Mouse (Mus musculus) lung, postnatal 4 days (tissue): Measurements from ENCODE around the gene Agpat3.

ENCODE experiments used
- DNase-seq, 2 experiments: peaks; one replicate each; pipeline ENCODE4 v3.0.0; 2021

Agpat3 gene

DNA sequence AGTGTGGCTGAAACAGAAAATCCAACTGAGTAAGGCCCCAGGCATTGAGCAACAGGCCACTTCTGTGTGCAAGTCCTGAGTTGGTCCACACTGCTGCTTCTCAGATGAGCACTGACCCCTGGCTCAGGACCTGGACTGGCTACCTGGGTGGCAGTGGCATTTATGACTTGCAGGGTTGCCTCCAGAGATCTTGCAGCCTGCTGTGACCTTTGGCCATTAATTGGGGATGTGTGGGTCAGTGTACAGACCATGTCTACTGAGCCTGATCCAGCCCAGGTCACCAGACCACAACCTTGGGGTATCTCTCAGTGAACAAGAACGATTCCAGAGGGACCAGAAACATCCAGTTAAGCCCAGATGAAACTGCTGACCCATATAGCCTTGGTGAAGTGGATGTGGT lies 58.7 kb downstream of the Agpat3 start:
- DNase-seq, result no peak

DNA sequence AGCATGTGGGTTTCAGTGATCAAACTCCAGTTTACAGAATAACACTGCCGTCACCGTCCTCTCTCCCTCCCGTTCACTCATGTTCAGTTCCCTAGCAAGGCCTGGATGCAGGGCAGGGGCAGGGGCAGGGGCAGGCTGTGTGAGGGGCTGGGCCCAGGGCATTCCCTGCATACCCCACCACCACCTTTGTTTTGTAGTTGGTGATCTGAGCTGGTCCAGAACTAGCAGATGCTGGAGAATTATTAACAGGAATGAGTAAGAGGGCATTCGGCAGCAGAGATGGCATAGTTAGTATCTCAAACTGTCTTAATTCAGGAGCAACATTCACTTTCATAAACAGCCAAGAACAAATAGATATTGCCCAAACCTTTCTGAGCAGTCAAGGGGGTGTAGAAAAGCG lies 59.9 kb downstream of the Agpat3 start:
- no peak for DNase-seq

DNA sequence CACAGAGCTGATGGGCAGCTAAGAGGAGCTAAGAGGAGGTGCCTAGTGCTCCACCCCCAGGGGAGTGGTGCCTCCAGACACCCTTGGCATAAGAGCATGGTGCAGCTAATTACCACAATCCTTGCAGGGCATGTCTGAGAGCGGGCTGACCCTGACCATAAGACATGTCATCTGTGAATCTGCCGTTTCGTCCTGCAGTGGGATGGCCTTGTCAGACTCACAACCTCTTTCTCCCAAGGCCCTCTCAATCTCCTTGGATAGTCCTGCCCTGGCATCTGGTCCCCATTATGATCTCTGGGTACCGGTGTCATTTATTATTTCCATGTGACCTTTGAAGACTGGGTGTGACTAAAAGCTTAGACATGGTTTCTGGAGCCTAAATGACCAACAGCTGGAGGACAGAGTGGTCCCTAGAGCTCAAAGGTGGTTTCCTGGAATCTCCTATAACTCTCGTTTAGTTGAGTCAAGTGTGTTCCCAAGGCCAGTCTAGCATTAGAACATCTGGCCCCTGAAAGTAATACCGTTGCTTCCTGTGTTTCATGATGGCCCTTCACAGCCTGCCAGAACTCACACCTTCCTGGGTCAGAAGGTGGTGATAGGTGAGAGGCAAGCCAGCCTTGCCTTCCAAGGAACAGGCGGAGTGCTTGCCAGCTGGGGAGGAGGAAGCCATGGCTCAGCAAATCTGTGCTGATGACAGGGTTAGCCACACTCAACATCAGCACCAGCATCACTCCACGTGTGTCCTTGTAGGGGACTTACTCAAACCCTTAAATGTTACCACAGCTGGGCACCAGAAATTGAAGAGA lies 61.4 kb downstream of the Agpat3 start:
- no peak for DNase-seq

DNA sequence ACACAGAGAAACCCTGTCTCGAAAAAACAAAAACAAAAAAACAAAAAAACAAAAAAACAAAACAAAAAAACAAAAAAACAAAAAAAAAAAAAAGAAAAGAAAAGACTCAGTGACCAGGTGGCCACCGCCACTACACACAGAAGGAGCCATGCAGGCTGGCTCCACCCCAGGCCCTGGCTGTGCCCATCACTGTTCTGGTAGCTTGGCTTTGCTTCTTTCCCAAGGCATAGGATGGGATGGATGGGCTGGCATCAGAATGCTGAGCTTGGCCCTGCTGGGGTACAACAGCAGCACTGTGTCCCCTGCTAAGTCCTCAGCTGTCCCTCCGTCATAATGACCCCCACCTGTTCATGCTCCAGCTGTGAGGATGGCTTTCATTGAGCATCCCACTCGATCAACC lies 63.4 kb downstream of the Agpat3 start:
- no peak for DNase-seq

DNA sequence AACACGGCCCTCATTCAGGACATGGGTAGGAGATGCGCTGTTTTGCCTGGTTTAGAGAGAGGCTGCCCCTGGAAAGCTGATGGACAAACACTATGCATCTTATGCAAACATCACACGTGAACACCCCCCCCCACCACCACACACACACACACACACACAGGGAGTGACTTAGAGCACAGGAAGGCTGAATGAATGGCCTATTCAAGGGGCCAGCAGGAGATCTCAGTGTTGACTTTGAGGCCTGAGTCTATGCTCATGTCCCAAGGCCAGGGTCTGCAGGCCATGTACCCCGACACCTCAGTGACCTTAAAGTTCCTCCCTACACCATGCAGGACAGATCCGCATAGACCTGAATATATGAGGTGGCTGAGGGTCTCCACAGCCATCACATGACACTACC lies 64.2 kb downstream of the Agpat3 start:
- no peak for DNase-seq

DNA sequence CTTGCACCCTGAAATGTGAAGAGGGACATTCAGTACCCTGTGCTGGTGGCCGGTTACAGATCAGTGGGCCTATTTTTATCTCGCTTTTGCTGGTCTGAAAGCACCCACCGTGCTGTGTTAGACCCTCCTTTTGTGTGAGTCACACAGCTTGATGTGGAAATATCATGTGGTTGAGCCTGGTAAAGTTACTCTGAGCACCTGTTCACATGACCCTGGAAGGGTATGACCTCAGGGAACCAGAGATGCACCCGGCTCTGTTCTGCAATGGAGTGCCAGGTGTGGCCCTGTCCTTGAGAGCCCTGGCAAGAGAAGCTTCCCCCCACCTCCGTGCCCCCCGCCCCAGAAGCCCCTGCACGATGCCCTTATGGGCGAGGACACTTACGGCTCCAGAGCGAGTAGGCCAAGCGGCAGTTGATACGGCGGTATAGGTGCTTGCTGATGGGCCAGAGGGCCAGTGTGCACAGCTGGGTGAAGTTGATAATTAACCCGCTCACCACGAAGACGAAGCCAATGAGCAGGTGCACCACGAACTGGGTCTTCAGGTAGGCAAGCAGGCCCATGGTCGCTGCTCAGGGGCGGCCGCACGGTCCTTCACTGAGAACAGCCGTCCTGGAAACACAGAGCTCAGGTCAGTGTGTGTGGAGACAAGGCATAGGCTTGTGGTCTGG lies 64.7 kb downstream of the Agpat3 start:
- no peak for DNase-seq

DNA sequence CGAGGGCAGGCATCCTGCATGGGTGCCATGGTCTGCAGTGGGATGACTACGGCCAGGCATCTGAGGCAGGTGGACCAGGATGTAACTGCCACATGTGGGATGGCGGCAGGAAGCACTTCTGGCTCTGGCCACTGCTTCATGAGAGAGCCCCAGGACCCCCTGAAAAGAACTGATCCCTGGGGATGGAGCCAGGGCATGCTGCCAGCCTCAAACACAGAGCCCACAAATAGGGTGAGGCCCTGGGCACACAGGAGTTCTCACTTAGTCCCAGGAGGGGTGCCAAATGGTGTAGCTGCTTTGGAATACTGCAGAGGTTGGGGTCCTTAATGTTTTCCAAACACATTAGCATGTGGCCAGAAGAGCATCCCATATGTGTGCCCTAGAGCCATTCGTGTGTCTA lies 66.3 kb downstream of the Agpat3 start:
- no peak for DNase-seq

DNA sequence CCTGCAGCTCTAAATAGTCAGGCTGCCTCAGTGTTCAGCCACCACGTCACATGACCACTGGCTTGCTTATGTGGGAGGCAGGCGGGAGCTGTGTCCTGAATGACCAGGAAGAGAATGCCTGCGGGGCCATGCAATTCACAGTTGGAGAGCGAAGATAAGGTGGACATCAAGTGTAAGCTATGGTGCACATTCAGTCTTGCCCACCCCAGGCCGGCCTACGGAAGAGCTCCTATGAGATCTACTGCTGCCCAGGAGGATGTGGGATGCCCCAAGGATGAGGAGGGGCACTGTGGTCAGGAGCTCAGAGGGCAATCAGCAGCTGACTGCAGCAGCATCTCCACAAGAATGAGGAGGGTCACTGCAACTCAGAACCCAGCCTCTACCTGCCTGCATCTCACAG lies 66.9 kb downstream of the Agpat3 start:
- no peak for DNase-seq

DNA sequence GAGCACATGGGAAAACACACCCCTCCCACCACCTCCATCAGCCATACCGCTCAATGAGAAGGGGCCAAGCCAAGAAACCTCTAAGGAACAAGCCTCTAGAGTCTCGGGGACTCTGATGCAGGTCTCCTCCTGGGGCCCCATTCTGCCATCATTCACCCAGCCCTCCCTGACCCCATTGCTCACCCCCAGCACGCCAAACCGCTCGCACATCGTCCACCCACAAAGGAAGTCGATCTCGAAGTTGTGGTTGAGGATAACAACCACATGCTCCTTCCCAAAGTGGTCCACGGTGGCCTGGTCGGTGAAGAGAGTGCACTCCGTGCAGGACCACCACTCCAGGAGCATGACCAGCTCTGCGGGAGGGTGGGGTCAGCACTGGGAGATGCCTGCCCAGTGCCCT lies 67.5 kb downstream of the Agpat3 start:
- no peak for DNase-seq

DNA sequence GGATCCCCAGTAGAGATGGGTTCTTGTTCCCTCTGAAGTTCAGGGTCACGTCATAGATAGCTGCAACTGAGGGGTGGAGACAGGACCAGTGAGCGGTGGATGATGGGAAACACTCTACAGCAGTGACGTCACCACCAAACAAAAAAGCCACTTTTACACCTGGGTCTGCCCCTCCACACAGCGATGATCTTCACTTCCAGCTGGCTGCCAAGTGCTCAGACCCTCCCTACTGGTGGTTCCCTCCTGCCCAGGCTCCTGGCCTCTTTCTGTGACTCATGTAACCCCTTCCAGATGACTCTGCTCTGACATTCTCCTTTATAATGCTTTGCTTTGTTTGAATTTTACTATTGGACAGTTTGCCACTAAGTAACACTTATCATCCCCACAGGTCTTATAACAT lies 69.9 kb downstream of the Agpat3 start:
- DNase-seq, result no peak

DNA sequence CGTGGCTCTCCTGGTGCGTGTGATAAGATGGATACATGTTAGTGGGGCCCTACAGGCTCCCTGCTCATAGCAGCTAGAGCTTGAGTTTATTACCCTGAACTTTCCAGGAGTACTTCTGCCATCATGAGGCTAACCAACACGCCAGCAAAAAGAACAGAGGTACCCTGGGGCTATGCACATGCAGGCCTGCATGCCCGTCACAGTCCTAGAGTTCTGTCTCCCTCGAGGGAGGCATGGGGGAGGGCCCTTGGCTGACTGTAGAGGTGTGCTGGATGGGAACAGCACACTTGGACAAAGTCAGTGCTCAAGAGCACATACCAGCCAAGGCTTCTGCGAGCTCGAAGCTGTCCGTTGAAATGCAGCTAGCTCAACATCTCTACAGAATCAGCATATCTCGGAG lies 71.8 kb downstream of the Agpat3 start:
- no peak for DNase-seq

DNA sequence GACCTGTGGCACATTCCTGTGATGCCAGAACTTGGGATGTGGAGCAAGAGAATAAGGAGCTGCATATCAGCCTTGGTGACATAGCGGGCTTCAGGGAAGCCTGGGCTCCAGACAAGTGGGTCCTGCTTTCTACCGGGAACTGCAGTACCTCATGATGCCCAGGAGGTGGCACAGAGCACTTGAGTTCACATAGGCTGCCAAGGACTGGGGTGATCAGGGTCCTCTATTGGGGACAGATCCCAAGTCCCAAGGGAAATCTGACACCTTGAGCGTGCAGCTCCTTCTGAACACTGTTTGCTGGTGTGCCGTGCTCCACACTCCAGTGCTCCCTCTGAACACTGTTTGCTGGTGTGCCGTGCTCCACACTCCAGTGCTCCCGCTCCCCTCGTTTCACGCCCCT lies 73.1 kb downstream of the Agpat3 start:
- DNase-seq, result peak; percentile 57 to 71

DNA sequence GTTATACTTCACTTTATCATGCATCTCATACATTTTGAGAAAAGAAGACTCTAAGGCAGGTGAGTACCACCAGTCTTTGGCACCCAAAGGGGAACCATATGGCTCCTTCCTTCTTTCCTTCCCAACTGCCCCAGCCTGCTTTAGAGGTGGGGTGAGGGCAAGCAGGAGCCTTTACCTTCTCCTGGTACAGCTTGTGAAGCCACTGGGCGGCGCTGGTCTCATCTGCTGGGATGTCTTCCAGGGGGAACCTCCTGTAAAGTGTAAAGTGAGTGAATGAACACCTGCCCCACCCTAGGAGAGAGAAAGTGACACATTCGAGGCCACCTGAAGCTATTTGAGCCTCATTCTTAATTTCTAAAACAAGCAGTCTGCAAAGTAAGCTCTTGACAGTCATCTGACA lies 74.5 kb downstream of the Agpat3 start:
- DNase-seq, result no peak

DNA sequence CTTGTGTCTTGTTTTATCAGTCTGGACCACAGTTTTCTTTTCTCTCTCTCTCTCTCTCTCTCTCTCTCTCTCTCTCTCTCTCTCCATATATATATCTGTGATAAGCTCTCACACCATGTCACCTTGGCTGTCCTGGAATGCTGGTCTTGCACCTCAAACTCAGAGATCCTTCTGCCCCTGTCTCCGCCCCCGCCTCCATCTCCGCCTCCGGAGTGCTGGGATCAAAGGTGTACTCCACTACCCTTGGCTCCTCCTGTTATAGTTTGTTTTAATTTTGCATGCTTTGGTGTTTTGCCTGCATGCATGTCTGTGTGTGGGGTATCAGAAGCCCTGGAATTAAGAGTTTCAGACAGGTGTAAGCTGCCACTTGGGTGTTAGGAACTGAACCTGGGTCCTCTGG lies 76.0 kb downstream of the Agpat3 start:
- no peak for DNase-seq

DNA sequence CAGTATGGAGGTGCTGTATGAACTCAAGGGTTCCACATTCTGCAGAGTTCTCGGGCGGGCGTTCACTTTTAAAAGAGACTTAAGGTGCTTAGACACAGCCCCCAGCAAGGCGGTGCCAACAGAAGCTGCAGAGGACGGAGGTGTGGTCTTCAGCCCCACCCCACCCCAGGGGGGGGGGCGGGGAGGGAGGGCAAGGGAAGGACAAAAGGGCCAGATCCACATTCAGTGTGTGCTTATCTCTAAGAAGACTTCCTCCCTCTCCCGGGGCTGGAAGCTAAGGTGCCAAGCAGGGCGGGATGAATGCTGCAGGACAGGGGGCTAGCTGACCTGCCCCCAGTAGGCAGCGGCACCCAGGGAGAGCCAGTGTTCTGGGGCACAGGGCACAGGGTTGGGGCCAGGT lies 79.4 kb downstream of the Agpat3 start:
- DNase-seq, result peak; percentile 27 to 48

DNA sequence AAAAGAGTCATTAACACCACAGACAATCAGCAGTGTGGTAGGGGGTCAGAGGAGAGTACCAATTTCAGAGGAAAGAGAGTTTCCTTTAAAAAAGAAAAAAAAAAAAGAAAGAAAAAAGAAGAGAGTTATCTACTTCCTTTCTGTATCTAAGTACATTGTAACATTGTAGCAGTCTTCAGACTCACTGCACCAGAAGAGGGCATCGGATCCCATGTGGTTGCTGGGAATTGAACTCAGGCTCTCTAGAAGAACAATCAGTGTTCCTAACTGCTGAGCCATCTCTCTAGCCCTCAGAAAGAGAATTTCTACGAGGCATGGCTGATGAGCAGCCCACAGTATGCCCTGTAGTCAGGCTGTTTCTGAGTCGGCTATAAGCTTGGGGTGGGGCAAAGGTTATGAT lies 86.4 kb downstream of the Agpat3 start:
- DNase-seq, result no peak

DNA sequence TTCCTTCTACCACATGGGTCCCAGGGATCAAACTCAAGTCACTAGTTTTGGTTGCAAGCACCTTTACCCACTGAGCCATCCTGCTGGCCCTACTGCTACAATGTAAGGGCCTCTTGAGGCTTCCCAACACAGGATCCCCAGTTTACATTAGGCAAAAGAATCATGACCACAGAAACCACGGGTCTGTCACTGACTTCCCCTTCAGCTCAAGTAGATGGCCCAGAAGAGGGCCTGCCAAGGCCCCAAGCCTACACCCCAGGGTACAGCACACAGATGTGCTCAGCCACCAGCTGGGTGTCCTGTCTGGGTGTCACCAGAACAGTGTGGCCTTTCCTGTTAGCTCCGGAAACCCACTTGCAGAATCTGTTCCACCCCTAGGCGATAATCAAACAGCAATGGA lies 87.6 kb downstream of the Agpat3 start:
- peak in 1 of 2 experiments; percentile 17 for DNase-seq

DNA sequence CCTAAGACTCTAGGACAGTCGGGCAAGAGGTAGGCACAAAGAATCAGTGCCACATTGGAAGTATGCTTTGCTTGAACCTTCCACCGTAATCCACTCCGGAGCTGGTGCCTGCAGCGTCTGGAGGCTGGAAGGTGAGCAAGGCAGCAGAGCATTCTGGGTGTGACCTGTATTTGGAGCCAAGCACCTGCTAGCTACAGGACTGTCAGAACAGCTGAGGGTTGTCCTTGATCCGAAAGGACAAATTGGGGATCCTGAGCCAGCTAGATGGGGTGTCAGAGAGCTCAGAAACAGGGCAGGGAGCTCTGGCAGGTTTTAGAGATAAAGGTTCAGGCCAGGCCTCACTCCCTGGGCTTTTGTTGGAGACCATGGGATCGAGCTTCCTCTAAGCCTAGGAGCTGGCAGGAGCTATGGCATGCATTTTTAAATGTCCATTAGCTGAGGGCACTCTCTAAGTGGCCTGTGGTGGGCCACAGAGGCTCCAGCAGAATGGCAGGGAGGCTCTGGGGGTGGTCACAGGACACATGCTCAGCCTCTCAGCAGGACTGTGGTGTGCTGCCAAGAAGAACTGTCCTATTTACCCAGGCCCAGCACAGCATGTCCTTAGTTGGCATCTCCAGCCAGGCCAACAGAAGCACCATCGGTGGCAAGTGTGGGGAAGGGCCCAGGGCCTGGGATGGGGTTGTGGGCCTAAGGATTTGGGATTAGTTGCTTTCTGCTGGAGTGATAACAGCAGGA lies 91.2 kb downstream of the Agpat3 start:
- no peak for DNase-seq

DNA sequence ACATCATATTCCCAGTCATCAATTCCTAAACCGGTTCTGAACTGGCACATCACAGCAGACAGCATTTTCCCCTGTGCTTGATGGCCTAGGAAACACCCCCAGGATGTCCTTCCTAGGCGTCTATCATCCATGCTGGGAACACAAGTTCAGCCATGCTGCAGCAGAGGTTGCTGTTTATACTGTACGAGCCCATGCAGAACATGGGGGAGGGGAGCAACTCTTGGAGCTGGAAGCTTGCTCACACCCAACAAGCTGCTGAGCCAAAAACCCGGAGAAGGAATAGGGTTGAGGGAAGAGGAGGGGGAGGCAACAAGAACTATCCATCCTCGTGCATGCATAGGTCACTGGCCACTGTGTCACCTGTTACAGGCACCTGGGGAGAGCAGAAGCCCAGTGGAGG lies 92.0 kb downstream of the Agpat3 start:
- peak; percentile 14 to 39 for DNase-seq

DNA sequence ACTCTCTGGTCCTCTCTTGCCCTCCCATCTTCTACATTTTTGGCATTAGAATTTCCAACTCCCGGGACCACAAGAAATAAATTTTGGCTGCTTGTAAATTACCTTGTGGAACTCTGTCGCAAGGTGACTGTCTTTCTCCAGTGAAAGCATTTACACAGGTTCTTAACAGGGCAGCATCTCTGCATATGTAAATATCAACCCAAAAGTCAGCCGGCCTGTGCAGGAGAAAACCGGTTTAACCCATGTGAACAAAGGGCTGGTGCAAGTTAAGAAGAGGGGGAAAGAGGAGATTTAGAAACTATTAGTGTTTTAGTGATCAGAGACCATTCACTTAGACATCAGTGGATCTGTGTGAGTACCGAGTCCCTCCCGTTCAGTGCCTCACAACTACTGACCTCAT lies 92.6 kb downstream of the Agpat3 start:
- no peak for DNase-seq

DNA sequence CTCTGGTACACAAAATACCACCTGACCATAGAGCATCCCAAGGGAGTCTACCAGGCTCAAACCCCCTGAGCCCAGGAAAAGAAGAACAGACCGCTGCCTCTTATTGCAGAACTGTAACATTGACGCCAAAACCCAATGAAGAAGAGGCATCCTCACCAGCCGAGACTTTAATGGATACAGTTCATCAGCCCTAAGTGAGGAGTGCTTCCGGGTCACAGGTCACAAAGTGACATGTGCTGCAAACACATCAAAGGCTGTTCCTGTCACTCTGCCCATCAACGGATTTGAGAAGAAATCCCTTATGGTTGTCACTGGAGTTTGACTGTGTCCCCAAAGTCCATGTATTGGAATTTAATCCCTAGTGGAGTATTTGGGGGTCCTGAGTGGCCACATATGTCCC lies 93.1 kb downstream of the Agpat3 start:
- no peak for DNase-seq

DNA sequence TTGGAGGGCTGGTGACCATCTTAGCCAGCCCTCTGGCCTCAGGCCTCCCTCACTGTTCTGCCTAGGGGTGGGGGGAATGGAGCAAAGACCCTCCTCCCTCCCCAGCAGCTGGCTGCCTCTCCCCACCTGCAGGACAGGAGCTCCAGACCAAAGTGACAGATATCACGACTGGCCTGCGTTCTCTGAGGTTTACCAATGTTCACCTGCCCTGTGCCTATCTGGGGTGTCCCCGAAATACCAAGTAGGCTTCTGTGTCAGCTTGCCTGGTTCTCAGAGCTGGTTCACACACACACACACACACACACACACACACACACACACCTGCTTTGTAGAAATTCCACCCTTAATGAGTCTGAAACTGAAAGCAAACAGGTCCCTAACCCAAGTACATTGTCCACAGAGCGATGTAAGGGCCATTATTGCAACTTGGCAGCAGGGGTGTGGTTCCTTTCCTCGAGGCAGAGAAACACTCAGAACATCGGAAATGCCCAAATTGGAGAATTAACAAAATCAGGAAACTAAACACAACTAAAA lies 94.1 kb downstream of the Agpat3 start:
- DNase-seq, result no peak

DNA sequence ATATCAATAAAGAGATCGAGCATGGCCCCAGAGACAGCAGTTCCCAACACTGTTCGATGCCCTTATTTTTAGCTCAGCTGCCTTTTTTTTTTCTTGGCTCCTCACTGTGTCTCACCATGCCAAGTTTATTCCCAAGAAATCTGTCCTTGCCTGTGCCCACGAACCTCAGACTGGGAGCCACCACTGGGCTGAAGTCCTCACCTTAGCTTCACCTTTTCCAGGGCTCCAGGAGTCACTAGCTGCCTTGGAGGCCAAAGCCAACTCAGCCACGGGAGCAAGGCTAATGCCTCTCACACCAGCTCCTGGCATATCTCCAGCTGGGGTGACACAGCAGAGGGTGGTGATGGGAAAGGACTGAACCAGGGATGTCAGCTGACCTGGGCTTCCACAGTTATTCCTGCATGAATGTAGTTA lies 96.6 kb downstream of the Agpat3 start:
- DNase-seq, result peak in 1 of 2 experiments; percentile 25

DNA sequence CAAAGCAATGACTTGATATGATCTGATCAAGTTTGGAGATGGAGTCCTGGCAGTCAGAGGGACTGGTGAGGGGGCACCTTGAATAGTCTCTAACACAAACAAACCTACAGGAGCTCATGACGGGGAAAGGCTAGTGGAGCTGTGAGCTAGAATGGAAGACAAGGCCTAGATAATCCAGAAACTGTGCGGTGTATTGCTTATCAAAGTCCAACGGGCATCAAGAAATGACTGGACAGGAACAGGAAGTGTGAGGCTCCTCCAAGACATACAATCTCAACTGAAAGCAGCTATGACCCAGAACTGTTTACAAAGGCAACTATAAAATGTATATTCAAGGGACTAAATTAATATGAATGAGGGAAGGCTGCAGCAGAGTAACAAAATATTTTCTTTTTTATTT lies 105.1 kb downstream of the Agpat3 start:
- DNase-seq, result no peak
